Mouse (Mus musculus) megakaryocyte, embryonic 14.5 days (primary cell): ENCODE results near the gene Astn1. TPM values are rescaled to one million over a fixed set of nuclear protein-coding genes. Genes with fewer than 3 reads are reported as not detected.

Source experiments
- H3K27me3 ChIP-seq: replicated peaks from 2 replicates; pipeline ENCODE3; 2012; ENCODE audit warnings: inconsistent platforms
- H3K36me3 ChIP-seq: replicated peaks from 2 replicates; pipeline ENCODE3; 2012; ENCODE audit warnings: low read length, inconsistent platforms, mixed read lengths
- H3K4me1 ChIP-seq: 2 replicates; pipeline ENCODE4 v1.6.1; 2012; ENCODE audit warnings: inconsistent platforms
- H3K4me3 ChIP-seq: replicated peaks from 2 replicates; pipeline ENCODE3; 2012; ENCODE audit warnings: moderate library complexity, mild to moderate bottlenecking, inconsistent platforms
- H3K9me3 ChIP-seq: 2 replicates; pipeline ENCODE4 v1.6.1; 2012; ENCODE audit warnings: inconsistent platforms
- FLI1 ChIP-seq: IDR thresholded peaks from 2 replicates; pipeline ENCODE4 v1.6.1; 2012; ENCODE audit warnings: low read length, inconsistent platforms, mixed read lengths
- GATA1 ChIP-seq: IDR thresholded peaks from 3 replicates; pipeline ENCODE4 v1.6.1; 2012; ENCODE audit warnings: mixed read lengths, low read length, inconsistent platforms, borderline replicate concordance
- polyA plus RNA-seq: library from polyadenylated mRNA; stranded (reverse); fragments of >175 nt; gene quantifications from 2 replicates; pipeline ENCODE4 v1.2.3, GENCODE M21; 2012; ENCODE audit warnings: low replicate concordance; ENCODE audit not compliant: insufficient read depth

Gene Astn1
- polyA plus RNA-seq, 1 experiment, result not detected

- Histone ChIP-seq H3K4me1 (no peaks in the 10 kb centered on the region), H3K36me3 (no peaks in the 10 kb centered on the region), H3K27me3 (no peaks in the 10 kb centered on the region), H3K4me3 (no peak overlapping the region), H3K9me3 (peaks cover 14% of the 10 kb centered on the region)
- no peak for TF ChIP-seq GATA1
- TF ChIP-seq FLI1, result no peak
Measured at GRCm38 (mm10) chr1:158408124-158408523, 46.1 kb downstream of the Astn1 start.

- no peaks in the 10 kb centered on the region for H3K27me3 ChIP-seq
- TF ChIP-seq GATA1, result no peak
- no peak for TF ChIP-seq FLI1
- peaks cover 14% of the 10 kb centered on the region; the same call in 1 of the 2 replicates for H3K9me3 ChIP-seq
Measured at GRCm38 (mm10) chr1:158411146-158411545, 49.1 kb downstream of the Astn1 start.

GRCm38 (mm10) chr1:158414198-158414597 is 52.1 kb downstream of the Astn1 start:
- Histone ChIP-seq H3K4me3 (no peak overlapping the region), H3K36me3 (no peaks in the 10 kb centered on the region), H3K9me3 (peaks cover 11% of the 10 kb centered on the region; the same call in 1 of the 2 replicates), H3K4me1 (no peaks in the 10 kb centered on the region), H3K27me3 (no peaks in the 10 kb centered on the region)
- no peak for TF ChIP-seq FLI1
- TF ChIP-seq GATA1, result no peak

More at GRCm38 (mm10) chr1:158411146-158411545, 49.1 kb downstream of the Astn1 start:
- no peaks in the 10 kb centered on the region for H3K4me1 ChIP-seq
- no peaks in the 10 kb centered on the region for H3K36me3 ChIP-seq
- no peak overlapping the region for H3K4me3 ChIP-seq

- TF ChIP-seq GATA1 (no peak), FLI1 (no peak)
- Histone ChIP-seq H3K9me3 (peaks cover 10% of the 10 kb centered on the region), H3K4me3 (no peak overlapping the region), H3K4me1 (no peaks in the 10 kb centered on the region), H3K36me3 (no peaks in the 10 kb centered on the region), H3K27me3 (no peaks in the 10 kb centered on the region)
Measured at GRCm38 (mm10) chr1:158421451-158421850, 59.4 kb downstream of the Astn1 start.

GRCm38 (mm10) chr1:158422739-158423138 is 60.7 kb downstream of the Astn1 start:
- Histone ChIP-seq H3K4me1 (no peaks in the 10 kb centered on the region), H3K9me3 (peaks cover 10% of the 10 kb centered on the region), H3K4me3 (no peak overlapping the region), H3K36me3 (no peaks in the 10 kb centered on the region), H3K27me3 (no peaks in the 10 kb centered on the region)
- no peak for TF ChIP-seq FLI1

GRCm38 (mm10) chr1:158446071-158446470 is 84.0 kb downstream of the Astn1 start:
- Histone ChIP-seq H3K4me3 (no peak overlapping the region), H3K36me3 (no peaks in the 10 kb centered on the region), H3K27me3 (no peaks in the 10 kb centered on the region), H3K4me1 (no peaks in the 10 kb centered on the region), H3K9me3 (no peaks in the 10 kb centered on the region)
- TF ChIP-seq GATA1, result no peak
- no peak for TF ChIP-seq FLI1

- TF ChIP-seq FLI1 (no peak), GATA1 (no peak)
- no peaks in the 10 kb centered on the region for H3K36me3 ChIP-seq
- H3K4me3 ChIP-seq, result no peak overlapping the region
- H3K9me3 ChIP-seq, result peaks cover 9% of the 10 kb centered on the region; the same call in 1 of the 2 replicates
- no peaks in the 10 kb centered on the region for H3K27me3 ChIP-seq
- H3K4me1 ChIP-seq, result no peaks in the 10 kb centered on the region
Measured at GRCm38 (mm10) chr1:158447956-158448355, 85.9 kb downstream of the Astn1 start.

GRCm38 (mm10) chr1:158452675-158453074 is 90.6 kb downstream of the Astn1 start:
- peaks cover 17% of the 10 kb centered on the region; the same call in 1 of the 2 replicates for H3K9me3 ChIP-seq
- no peaks in the 10 kb centered on the region for H3K36me3 ChIP-seq
- H3K4me1 ChIP-seq, result no peaks in the 10 kb centered on the region
- TF ChIP-seq FLI1 (no peak), GATA1 (no peak)
- H3K27me3 ChIP-seq, result no peaks in the 10 kb centered on the region
- H3K4me3 ChIP-seq, result no peak overlapping the region

GRCm38 (mm10) chr1:158453587-158453986 is 91.5 kb downstream of the Astn1 start:
- no peaks in the 10 kb centered on the region for H3K4me1 ChIP-seq
- H3K36me3 ChIP-seq, result no peaks in the 10 kb centered on the region
- H3K9me3 ChIP-seq, result peaks cover 17% of the 10 kb centered on the region; the same call in 1 of the 2 replicates
- H3K27me3 ChIP-seq, result no peaks in the 10 kb centered on the region
- H3K4me3 ChIP-seq, result no peak overlapping the region
- TF ChIP-seq FLI1 (no peak), GATA1 (no peak)

GRCm38 (mm10) chr1:158463975-158464374 is 101.9 kb downstream of the Astn1 start:
- Histone ChIP-seq H3K9me3 (peaks cover 15% of the 10 kb centered on the region), H3K36me3 (no peaks in the 10 kb centered on the region), H3K4me3 (no peak overlapping the region), H3K27me3 (no peaks in the 10 kb centered on the region), H3K4me1 (no peaks in the 10 kb centered on the region)
- TF ChIP-seq FLI1 (no peak), GATA1 (no peak)

- Histone ChIP-seq H3K9me3 (peaks cover 15% of the 10 kb centered on the region), H3K27me3 (no peaks in the 10 kb centered on the region), H3K4me1 (no peaks in the 10 kb centered on the region), H3K4me3 (no peak overlapping the region), H3K36me3 (no peaks in the 10 kb centered on the region)
- TF ChIP-seq FLI1 (no peak), GATA1 (no peak)
Measured at GRCm38 (mm10) chr1:158465286-158465685, 103.2 kb downstream of the Astn1 start.
